Mouse (Mus musculus) embryonic fibroblast, embryonic 13.5 days (primary cell): ENCODE results near the gene Tbxas1.

Experiments used
- CTCF ChIP-seq: IDR thresholded peaks from 2 replicates; pipeline ENCODE4 v1.5.1; 2011; ENCODE audit warnings: mild to moderate bottlenecking, control low read depth, low read length, moderate library complexity, borderline replicate concordance; ENCODE audit not compliant: insufficient read depth
- POLR2A ChIP-seq: IDR thresholded peaks from 2 replicates; pipeline ENCODE4 v1.6.1; 2011; ENCODE audit warnings: low read depth, mild to moderate bottlenecking, control low read depth, low read length, moderate library complexity

- TF ChIP-seq POLR2A (no peak), CTCF (no peak)
Measured at GRCm38 (mm10) chr6:38945681-38946080, 70.5 kb downstream of the Tbxas1 start.
